Mouse (Mus musculus) erythroid progenitor cell, adult 5-6 weeks (primary cell): Measurements from ENCODE around the gene Cntnap2. TPM values are rescaled to one million over a fixed set of nuclear protein-coding genes. Genes with fewer than 3 reads are reported as not detected.
"Not testable (repeated sequence)": the region's sequence is repeated elsewhere in the genome, so short reads cannot be mapped to it uniquely, and the experiment has no call there.

ENCODE experiments used
- ATAC-seq: replicated peaks from 2 replicates; pipeline ENCODE4 v1.8.0; 2016; ENCODE audit warnings: moderate number of reproducible peaks, mild to moderate bottlenecking, moderate TSS enrichment, inconsistent platforms; ENCODE audit not compliant: poor library complexity, low FRiP score, severe bottlenecking
- total RNA-seq, 2 experiments: library from RNA; stranded (forward) in 1 of 2; stranded (reverse) in 1 of 2; fragments of 150-400 nt in 1 of 2; fragments of 186-747, 209-891 nt in 1 of 2; gene quantifications; 2 replicates each; pipeline versions ENCODE4 v1.2.3 to v1.2.4; 2015 to 2017; ENCODE audit warnings: low replicate concordance in 2 of 2

The Cntnap2 gene
- total RNA-seq, 2 experiments from 2014 or later = not detected

DNA sequence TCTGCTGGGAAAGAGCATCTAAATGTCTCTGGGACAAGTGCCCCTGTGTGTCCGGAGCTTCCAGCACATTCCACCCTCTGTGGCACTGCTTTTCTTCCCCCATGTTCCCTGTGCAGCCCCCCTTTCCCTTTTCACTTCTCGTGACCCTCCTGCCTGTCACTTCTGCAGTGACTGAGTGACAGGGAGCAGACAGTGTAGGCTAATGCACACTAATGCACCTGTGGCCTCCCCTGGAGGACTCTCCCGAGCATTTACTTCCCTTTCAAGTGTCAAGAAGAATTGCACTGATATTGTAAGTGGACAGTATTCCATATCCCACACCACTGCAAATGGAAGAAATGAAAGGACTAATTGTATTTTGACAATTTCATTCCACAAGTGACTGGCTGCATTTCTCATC is 2208.1 kb downstream of the Cntnap2 start:
- ATAC-seq = no peak

DNA sequence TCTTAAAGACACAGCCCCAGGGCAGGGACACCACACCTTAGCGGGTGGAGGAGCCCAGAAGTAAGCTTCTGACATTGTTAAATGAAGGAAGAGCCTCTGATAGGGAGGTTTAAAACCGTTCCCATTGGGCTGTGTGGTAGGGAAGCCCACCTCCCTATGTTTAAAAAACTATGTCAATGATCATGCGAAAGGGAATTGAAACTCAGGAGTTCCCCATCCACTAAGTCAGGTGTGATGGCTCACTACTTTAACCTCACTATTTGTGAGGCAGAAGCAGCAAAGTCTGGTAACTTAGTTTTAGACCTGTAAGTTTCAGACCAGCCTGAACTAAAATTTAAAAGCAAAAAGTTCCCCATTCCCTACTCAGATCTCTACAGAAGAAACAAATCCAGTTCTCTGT is 2210.3 kb downstream of the Cntnap2 start:
- ATAC-seq = no peak

DNA sequence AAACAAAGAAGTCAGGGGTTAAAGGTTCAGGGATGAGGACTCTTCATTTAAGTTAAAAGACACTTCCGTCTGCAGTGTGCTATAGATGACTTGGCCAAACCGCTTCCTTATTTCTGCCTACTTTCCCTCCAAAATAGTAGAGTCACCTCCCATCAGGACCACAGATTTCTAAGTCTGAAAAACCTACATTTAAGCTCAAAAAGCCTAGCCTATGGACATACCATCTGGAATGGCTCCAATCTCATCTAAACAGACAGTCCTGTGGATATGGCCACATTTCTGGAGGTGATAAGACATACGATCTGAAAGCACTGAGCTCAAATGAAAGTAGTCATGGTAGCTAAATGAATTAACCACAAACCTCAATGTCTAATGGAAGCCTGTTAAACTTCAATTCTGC is 2212.4 kb downstream of the Cntnap2 start:
- no peak for ATAC-seq

DNA sequence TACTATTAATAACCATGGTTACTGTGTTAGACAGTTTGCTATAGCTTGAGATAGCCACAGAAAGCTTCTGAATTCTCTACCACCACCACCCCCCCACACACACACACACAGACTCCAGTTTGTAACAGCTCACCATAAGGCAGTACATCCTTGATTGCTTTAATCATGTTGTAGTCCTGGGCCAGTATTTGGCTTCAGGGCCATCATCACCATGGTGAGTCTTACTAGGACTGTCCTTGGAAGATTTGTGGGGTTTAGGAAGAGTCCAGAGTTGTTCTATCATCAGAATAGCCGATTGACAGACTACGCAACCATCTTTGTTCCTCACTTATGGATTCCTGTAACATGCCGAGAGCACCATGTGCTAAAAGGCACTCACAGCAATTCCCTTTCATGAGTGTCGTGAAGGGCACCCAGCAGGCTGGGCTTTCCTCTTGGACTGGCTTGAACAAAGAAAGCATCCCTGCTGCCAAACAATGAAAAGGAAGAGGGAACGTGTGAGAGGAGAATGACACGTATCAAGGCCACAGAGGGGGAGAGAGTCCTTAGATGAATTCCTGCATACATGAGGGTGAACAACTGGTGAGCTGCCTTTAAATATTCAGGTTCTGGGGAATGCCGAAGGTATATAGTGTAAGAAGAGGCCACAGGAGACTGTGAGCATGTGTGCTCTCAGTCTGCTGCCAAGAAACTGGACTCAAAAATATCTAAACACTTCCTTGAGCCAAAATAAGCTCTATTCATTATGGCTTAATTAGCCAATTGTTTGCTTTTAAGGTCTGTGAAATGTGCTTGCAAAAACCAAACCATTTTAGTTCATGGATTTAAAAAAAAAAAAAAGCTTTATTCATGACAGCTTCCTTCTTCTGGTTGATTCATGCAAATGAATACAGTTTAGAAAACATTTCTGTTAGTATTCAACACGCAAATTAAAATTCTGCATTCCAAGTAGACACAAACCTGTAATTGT is 2213.7 kb downstream of the Cntnap2 start:
- no peak for ATAC-seq

DNA sequence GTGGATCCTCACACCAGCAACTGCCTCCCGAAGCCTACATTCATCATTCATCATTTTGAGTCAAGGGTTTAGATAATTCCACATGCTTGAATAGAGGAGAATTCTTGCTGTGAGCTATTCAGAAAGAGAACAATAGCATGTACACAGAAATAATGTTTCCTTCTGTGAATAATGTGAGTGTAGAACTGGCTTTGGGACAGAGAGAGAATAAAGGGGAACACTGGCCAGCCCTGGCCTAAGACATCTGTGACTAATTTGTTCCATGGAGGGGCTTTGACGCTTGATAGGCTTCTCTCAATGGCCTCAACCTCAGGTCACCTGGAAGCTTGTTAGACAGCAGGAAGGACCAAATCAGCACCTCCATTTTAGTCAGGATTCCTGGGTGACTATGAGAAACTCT is 2215.9 kb downstream of the Cntnap2 start:
- ATAC-seq = no peak

DNA sequence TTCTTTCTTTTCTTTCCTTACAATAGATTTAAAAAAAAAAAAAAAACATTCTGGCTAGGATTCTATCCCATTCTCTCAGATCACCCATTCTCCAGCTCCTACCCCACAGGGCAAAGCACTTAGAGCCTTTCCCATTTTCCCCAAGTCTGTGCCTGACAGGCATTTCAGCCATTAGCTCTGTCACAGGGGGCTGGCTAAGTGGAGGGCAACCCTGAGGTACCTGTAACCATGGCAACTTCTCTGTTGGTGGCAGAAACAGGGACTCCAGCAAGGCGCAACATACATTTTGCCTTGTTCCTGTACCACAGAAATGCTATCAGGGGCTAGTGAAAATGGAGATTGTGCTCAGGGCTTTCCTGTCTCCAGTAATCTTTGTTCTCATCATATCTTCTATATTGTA is 2220.0 kb downstream of the Cntnap2 start:
- ATAC-seq = no peak

DNA sequence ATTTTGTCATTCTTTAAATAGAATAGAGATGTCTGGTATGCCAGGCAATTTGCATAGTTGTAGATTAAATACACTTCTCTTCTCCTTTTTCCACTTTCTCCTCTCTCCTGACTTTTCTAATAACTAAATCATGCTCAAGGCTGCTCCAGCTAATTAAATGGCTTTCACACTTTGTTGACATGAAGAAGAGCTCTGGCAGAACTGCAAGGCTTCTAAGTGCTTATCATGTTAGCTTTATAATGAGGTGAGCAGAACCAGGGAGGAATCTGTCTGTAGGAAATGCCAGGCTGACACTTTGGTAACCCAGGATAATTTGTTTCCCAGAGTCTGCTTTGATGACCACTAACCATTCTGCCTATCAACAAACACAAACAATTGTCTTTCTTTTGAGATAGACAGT is 2222.4 kb downstream of the Cntnap2 start:
- no peak for ATAC-seq

DNA sequence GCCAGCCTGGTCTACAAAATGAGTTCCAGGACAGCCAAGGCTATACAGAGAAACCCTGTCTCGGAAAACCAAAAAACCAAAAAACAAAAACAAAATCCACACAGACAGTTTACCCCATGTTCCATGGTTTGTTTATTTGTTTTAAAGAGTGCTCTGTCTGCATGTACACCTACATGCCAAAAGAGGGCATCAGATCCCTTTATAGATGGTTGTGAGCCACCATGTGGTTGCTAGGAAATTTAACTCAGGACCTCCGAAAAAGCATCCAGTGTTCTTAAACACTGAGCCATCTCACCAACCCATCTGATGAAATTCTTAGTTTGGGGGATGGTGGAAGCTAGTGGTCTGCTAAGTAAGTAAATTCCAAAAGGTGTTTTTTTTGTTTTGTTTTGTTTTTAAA is 2225.6 kb downstream of the Cntnap2 start:
- ATAC-seq = no peak

DNA sequence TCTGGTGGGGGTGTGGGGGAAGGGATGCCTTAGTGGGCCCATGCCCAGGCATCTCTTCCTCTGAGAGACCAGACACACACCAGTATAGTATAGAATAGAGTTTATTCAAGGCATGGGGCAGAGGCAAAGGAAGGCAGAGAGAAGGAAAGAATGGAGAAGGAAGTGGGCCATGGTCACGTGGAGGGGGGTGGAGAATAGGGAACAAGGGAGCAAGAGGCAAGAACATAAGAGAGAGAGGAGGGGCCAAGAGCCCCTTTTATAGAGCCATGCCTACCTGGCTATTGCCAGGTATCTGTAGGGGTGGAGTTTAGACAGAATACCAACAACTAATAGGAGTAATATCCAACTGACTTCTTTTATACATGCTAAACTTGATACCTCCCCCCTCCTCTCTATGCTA is 2226.6 kb downstream of the Cntnap2 start:
- ATAC-seq = no peak

DNA sequence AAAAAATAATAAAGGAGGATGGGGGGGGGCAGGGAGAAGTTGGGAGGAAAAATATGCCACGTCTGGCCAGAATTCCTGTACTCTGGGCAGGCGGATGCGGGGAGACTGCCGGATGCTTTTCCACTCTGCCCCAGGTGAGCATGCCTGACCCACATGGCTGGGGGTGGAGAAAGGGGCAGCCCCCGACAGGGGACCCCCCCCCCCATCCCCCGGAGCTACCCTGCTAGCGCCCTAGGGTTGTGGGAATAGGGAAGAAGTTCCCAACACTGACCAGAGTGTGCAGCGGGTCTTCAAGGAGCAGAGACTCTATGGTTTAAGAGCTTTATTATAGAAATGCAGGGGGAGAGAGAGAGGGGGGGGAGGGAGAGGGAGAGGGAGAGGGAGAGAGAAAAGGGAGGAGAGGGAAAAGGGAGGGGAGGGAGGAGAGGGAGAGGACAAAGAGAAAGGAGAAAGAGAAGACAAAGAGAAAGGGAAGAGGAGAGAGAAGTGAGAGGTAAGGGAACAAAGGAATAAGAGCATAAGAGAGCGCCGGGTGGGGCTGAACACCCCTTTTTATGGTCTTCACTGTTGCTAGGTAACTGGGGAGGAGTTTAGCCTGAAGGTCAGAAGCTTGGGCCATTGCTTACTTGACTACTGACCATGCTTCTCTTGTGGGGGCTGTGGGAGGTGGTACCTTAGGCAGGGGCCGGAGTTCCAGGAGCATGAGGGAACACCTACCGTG is 2227.2 kb downstream of the Cntnap2 start:
- ATAC-seq = not testable (repeated sequence)

DNA sequence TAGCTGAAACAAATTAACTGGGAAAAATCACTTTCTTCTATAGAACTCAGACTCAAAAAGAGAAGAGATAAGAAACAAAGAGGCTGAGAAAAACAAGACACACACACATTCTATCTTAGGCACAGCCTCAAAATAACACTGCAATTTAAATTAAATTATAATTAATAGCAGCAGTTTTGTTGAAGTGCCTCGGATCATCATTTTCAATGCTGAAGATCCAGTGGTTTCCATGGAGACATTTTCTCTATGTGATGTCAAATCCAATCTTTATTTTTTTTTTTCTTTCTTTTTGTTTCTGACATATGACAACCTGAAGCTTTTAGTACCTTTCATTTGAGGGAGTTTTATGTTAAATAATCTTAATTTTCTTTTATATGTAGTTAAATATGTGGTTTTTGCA is 2228.6 kb downstream of the Cntnap2 start:
- ATAC-seq = no peak

DNA sequence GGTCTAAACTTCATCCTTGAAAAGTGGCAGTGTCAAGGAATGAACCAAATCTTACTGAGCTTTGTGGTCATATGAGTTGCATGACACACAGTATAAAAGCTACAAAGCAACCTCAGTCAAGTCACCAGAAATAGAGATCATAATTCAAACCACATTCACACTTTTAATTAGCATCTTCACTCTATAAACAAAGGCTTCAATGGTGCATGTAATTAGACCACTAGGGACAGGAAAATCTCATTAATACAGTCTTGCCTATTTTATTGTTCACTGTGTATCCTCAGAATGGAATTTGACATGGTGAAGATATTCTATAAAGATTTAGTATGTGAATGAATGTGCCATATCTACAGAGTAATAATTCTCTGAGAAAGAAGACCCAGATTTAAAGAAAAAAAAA is 2232.8 kb downstream of the Cntnap2 start:
- no peak for ATAC-seq

DNA sequence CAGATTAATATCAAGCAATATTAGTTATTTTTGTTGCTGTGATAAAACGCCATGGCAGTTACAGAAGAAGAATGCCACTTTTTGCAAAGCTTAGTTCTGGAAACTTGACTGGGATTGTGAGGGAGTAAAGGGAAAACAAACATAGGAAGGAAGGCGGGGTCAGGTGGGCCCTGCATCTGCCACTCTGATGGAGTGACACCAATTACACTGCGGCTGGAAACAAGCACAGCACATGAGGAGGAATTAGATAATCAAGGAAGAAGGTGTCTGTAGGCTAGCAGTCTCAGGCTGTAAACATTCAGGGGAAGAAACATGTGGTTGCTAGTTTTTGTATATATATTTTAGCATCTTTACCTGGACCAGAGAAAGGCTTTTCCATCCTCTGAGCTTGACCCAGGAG is 2233.3 kb downstream of the Cntnap2 start:
- no peak for ATAC-seq

DNA sequence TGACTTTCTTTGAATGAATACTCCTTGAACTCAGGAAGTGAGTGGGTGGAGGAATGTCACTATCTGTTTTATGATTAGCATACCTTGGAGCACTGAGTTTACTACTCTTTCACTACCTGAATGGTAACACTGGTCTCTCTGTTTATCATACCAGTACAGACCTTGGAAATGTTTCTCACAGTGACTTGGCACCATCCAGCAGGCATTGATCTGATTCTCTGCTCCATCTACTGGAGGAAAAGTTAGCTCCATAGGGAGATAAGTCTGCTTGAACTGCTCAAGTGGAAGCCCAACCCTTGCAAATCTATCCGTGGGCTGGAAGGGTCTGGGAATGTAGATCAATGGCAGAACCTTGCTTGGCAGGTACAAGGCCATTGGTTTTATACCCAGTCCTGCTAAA is 2235.3 kb downstream of the Cntnap2 start:
- no peak for ATAC-seq

DNA sequence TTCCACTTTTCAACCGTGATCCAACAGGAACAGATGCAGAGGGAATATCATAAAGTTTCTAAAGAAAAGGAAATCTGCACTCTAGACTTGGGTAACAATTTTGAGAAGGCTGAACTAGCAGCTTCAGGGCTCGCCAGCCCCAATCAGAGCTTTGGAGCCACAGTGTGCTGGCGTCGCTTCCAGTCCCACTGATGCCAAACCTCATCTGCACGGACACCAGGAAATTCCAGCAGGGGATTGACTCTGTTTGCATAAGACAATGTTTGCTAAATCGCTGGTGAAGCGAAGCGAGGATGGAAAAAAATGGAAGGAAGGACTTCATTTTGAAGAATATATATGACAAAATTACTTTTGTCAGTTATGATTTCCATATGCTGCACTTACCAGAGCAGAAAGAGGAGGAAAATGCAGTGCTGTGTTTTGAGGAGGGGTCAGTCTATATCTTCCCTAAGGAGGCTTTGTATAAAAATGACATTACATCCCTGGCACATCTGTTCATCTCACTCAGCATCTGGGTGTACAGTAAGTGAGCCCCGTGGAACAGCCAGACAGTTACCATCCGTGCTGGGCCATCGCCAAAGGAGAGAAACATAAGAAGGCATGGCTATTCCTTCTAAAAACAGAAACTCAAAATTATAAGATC is 2245.8 kb downstream of the Cntnap2 start:
- no peak for ATAC-seq

DNA sequence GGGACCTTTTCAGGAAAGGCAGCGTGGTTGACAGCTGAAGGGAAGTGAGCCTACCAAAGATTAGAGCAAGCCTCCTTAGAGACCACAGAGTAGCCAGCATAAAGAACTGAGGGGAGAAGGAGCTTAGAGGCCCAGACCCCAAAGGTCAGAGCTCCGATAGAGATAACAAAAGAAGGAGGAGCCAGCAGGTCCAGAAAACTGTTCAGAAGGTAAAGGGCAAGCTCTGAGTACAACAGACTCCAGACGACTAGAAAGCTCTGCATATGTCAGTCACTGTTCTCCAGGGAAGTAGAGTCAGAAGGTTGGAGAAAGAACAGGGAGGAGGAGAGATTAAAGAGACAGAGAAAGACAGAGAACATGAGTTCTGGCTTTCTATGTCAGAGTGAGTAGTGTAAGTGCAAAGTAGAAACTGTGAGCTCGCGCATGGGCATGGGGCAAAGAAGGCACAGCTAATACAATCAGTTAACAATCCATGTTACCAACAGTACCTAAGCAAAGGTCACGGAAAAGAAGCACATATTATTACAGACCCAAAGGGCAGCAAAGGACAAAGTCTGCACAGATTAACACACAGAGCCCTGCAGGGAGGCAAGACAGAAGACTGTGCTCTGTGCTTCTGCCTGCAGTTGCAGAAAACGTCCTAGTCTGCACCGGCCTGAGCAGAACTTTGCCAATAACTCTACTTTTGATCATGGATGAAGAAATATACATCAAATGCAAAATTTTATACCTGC is 2247.1 kb downstream of the Cntnap2 start:
- ATAC-seq = no peak

DNA sequence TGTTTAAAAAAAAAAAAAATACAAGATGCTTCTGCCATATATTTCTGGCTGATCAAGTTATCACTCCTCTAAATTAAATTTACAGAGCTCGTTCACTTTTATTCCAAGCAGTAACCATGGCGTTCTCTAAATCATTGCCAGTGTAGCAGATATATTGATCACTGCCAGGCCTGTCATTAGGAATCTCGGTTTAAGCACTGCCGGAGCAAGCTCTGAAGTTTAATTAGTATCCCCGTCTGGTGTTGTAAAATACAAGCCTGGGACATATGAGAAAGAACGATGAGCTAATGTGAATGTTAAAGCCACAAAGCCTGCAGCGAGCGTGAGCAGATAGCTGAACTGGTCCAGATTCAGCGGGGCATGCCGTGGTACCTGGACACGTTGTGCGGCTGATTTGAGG is 2247.8 kb downstream of the Cntnap2 start:
- ATAC-seq = no peak

DNA sequence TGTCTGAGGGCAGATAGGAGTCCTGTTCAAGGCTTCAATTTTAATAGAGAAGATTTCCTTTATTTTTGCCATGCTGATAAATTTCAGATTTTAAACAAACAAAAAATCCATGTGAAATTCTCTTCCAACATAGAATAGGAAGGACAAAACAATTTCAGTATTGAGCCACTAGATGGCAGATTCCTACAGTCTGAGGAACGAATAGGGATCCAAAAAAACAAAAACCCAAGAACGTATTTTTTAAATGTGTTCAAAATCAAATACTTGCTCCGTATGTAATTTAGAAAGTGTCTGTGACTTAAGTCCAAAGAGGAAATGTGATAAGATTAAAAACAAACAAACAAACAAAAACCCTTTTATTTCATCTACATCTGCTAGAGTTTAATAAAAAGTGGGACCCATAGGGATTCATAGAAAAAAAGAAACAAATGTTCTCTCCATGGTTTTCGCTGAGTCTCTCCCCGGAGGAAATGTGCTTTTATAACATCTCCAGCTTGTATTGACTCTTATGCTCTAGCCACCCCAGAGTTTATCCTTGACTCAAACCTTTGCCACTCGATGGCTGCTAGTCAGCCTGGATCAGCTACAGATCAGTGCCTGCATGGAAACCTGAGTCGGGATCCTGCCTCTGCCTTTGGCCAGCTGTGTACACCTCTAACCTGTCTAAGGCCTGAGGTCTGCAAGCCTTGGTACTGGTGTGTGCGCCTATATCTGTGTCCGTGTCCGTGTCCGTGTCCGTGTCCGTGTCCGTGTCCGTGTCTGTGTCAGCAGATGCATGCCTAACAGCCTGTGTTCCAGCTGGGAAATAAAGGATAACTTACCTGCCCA is 2255.6 kb downstream of the Cntnap2 start:
- no peak for ATAC-seq

DNA sequence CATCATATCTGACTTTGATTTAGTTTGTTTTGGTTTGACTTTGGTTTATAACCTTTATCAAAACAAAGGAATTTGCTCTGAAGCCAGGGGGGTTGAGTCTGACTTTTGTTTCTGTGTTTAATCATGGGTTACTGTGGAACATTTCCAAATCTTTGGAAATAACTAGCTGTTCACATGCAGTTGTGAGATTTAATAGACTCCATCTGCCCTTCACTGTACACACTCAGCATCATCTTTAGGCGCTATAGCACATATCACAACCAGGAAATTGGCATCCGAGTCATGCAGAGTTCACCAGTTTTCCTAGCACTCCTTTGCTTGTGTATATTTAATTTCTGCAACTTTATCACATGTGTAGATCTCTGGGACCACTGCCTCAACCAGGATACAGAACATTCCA is 2256.3 kb downstream of the Cntnap2 start:
- ATAC-seq = no peak
